Mouse (Mus musculus): ENCODE measurements at regions not wholly inside any gene's neighbourhood (a gene's known extent, or its start where the extent isn't known, plus 50 kb on each side); places are given as distances from the start of the nearest gene placed in this dataset.

DNA sequence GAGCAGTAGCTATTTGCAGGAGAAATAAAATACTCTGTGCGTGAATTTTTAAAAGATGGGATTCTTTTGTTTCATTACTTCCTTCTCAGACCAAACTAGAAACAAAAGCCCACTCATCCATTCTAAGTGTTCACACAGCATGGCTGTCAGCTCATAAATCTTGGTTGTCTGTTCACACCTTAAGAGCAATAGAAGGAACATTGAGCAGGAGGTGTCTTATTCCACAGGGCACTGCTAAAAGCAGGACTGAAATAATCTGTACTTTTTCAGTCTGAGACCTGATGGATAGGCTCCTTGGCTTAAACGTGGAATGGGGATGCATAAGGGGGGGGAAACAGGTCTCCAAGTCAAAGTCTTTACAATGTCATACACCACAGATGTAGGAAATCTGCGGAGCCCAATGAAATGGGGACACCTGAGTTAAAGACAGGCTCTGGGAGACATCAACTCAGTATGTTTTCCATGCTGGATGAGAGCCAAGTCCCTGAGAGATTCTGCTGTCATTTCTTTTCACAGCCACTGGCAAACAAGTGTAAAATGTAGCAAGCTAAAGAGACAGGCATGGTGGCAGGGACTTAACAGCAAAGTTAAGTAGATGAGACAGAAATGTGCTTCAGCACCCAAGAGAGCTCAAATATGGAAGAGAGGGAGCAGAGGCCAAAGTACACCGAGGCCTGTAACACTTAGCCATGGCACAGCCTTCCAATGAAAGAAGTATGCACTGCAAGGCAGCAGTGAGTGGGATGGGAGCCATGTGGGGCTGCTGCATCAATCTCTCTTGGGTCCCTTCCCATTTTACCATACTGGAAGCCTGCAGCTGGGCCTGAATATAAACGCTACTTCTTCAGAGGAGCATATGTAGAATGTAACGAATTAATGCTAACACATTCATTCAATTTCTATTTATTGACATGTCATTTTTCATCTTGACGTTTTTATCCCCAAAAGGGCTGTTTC lies 2492.0 kb upstream of the Gm7489 start:
- no peak for DNase-seq (ENCODE audit: low read depth)

DNA sequence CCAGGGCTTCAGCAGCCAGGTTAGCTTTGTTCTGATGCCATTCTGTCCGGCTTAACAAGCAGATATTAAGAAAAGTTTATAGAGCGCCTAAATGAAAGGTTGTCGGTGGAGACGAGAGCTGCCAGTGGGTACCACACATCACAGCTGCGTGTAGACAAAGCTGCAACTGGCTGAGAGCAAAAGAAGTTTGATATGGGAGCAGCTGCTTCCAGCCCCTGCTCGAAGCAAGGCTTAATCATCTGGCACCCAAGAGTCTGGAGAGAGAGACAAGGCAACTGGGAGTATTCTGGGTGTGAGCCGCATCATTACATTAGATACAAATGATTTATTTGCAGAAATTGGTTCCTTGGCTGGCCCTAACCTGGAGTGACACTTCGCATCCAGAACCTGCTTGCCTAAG lies 2488.7 kb upstream of the Gm7489 start:
- no peak for DNase-seq (ENCODE audit: low read depth)

DNA sequence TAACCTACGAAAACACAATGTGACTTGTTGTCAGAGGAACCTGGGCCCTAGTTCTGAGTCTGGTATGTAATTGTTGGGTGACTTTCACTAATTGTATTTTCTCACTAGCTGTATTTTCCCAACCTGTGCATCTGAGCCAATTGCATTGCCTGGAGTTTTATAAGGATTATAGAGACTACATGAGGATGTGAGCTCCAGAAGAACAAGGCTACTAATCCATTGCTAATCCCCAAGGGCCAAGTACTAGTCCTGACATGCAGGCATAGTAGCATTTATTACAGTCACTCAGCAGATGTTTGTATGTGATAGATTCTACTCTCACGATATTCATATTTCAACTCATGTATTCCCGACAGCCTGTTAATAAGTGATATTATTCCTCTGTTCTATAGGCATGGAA lies 2481.1 kb upstream of the Gm7489 start:
- DNase-seq (ENCODE audit: low read depth), result no peak

DNA sequence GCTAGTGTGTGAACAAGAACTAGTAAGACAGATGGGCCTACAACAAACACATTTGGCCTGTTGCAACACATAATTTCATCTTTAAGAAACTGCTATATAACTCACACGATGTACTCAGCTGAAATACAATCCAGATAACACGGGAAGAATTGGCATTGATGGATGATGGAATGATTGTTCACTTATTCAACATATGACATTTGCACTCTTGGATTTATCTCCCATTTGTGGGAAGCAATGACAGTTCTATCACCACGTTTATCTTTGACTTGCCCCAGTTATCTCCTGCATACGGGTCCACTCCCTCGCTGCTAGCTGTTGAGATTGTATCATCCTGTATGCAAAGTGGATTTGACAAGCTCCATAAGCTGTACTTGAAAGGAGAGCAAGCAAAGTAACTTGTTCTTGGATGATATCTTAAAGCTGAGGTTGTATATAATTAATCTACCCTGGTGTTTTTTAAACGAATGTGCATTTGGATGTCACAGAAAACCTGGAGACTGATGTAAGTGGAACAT lies 2474.9 kb upstream of the Gm7489 start:
- DNase-seq (ENCODE audit: low read depth), result no peak

DNA sequence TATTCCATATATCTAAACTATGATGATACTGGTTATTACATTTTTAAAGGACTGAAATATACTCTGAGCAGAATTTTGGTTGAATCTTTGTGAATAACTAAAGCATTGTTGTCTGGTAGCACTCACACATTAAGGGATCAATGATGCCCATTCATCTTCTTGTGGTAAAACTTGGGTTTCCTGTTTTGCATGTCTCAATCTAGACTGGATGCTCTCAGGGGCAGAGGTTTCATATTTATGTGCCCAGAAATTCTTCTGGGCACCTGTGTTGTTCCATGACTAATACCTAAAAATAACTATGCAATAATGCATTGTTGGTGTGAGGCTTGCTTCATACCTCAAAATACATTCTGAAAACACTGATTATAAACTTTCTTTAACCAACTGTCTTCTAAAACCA lies 2472.7 kb upstream of the Gm7489 start:
- DNase-seq (ENCODE audit: low read depth), result no peak

DNA sequence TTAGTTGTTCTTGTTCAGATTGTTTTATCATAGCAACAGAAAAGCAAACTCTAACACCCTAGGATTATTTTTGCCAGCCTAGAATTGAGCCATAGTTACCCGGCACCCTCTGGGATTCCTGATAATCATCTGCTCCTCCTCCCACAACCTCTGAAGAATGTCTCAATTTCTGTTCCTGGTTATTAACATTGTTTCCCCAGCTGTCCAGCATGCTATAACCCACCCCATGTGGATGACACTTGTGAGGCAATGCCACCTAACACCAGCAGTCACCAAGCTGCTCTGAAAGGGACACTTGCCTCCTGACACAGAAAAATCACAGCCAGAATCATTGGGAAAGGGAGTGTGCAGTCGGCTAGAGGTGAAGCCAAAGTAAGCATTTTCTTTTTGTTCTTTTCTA lies 2442.1 kb upstream of the Gm7489 start:
- DNase-seq (ENCODE audit: low read depth), result no peak

DNA sequence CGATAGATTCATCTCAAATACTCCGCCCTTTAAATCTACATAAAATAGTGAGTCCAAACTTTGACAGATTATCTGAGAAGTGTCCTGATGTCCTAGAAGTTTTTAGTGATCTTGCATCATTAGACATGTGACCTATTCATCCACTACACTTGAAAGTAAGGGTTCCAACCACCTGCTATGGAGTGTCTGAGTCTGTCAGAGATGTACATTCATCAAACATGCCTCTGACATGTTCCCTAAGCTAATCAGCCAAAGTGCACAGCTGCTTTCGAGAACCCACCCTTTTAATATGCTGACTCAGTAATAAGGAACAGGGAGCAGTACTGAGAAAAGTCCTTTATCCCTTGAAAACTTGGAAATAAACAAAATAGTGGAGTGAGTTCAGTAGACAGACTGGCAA lies 2414.8 kb upstream of the Gm7489 start:
- no peak for DNase-seq (ENCODE audit: low read depth)

DNA sequence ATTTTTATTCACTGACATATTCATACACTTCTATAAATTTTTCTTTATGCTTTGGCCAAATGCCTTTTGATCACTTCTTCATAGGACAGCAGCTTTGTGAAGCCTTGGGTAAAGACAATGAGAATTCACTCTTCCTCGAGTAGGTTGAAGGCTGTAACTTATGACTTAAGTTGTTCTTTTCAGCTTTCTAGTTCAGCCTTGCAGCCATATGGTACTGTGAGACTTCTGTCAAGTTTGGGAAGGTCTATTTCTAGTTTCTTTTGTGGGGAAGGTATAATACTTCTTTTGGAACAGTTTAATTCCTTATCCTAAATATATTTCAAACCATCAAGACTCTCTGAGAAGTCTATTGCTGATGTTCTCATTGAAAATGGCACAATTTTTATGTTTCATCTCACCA lies 2413.6 kb upstream of the Gm7489 start:
- no peak for DNase-seq (ENCODE audit: low read depth)

DNA sequence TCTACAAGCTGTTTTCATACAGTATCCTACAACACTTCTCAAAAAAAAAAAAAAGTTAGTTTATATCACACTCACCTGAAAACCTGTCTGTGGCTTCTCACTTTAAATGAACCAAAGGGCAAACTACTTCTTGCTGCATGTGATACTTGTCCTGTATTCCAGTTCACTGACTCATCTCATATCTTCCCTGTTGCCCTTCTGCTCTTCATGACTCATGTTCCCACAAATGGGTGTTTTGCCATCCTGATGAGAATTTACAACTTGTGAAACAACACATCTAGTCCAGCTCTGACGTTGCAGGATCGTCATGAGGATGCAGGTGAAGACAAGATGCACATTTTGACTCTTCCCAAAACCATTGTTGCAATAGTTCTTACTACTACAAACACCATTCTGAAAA lies 2412.7 kb upstream of the Gm7489 start:
- no peak for DNase-seq (ENCODE audit: low read depth)

DNA sequence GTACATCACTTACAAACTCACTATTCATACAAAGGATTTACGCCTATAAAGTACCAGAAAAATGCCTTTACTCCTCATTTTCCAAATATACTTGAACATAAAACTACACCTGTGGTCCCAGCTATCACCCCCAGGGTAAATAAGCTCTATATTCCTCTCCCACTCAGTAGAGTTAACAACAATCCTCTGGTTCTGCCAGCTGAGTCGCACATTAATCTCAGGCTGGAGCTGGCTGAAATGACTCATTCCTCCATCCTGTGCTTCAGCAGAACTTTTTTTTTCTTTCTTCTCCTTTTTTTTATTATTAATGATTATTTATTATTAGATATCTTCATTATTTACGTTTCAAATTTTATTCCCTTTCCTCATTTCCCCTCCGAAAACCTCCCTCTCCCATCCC lies 2402.8 kb upstream of the Gm7489 start:
- DNase-seq (ENCODE audit: low read depth), result no peak

DNA sequence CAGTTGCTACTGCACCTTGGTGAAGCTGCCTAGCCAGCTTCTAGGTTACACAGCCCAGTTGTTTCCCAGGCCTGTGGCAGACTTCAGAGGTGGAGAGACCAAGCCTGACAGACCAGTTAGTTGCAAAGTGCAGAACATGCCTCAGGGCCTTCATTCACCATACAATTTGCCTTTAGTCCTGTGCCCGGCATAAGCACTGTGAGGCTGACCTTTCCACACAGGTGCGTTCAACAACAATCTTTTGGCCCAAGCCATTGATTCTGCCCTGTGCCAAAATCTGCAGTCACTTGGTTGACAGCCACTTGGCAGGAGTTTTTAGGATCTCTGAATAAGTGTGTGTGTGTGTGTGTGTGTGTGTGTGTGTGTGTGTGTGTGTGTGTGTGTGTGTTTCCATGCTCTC lies 2400.5 kb upstream of the Gm7489 start:
- no peak for DNase-seq (ENCODE audit: low read depth)

DNA sequence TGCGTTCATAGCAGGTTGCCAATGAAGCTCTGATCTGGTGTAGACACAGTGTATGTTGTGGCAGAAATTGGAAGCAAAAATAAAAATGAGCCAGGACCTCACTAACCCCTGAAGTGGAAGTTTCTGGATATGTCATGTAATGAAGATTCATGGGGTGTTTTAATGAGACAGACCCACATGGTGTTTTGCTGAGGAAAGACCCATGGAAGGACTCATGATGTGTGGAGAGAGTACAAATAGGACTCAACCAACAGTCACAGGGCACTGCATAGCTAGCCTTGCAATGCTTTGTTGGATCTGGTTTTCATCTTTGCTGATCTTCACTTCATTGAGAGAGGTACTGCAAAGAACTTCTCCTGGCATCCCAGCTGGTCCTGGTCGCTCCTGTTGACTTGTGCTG lies 2399.2 kb upstream of the Gm7489 start:
- no peak for DNase-seq (ENCODE audit: low read depth)

DNA sequence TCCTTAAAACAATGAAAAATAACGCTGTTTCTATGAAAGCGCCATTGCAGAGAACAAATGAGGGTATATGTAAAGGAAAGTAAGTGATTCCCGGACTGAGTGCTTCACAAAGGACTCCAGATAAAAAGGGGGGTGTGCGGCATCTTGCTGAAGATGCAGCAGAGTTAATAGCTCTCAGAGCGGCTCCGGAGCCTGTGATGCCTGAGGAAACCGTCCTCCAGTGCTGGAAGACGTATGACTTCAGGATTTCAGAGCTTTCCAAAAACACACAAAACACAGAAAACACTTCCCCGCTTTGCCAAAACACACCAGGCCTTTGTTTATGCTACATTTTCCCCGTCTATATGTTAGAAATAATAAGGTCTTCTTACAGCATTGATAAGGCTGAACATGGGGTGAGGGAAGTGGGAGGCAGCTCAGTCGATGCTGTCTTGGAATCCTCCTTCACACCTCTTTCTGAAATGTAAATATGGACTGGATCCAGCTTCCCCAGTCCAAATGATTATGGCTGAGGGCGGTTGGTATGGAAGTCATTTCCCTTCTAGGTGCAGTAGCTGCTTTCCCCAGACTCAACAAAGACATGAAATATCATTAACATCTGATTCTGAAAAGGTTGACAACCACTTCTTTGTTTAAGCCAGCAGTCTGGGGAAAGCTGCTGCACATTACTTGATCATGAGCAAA lies 2382.5 kb upstream of the Gm7489 start:
- DNase-seq (ENCODE audit: low read depth), result no peak

DNA sequence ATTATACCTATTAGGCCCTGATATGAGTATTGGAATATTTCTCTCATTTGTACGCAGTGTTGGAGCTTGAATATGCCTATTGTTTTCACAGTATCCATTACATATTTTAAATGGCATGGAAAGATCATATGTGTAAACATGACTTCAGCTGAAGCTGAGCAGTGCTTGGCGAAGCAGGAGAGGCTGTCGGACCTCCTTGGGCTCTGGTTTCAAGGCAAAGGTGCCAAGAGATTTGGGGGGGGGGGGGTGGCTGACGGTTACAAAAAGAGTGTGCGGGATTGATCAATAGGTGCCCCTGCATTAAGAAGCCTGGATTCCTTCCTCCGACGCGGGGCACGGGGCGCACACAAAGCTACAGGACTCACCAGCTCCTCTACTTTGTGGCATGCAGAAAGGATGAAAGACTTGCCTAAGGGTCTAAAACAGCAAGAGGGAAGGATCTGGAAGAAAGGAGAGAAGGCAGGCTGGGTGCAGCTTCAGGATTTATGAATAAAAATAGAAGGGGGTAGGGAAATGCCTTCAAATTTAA lies 2381.9 kb upstream of the Gm7489 start:
- DNase-seq (ENCODE audit: low read depth), result no peak

DNA sequence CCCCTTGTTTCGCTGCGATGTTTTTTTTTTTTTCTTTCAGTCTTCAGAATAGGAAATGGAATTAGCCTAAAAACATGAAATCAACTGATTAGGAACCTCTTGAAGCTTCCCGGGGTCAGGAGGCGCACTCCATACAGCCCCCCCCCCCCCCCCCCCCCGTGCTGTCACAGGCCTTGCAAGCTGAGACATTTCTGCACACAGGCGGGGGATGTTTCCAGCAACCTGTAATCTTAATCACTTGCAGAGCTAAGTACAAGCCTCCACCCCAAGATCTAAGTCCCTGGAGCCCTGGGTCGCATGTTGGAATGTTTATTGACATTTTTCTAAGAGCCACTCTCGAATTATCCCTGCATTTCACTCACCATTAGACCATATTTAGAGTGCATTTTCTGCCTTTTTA lies 2381.4 kb upstream of the Gm7489 start:
- DNase-seq (ENCODE audit: low read depth), result no peak

DNA sequence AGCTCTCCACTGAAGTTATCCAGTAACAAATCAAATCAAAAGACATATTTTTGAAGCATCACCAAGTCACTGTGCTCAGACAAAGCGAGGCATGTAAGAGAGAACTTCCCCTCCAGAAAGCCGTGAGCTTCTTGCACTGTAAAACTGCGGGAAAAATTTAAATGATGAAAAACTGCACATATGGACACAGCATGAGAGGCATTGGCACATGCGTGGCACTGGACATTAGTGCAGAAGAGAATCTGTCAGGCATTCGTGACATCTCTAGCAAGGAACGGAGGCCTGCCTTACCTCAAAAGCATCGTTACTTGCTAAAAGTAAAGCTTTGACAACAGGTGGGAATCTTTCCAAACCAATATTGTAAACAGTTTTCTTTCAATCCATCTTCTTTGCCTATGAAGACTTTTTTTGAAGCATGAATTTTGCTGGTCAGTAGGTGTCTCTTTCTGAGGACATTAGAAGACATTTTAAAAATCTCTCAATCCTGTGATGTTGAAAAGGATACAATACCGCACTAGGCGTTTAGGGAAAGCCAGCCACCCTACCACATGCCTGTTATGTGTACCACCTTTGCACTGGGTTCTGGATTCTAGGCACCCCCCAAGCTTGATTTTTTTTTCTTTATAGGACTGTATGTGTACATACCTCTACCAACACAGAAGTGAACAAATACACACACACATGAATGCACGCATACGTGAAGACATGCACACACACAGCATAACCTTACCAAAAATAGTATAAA lies 2380.5 kb upstream of the Gm7489 start:
- no peak for DNase-seq (ENCODE audit: low read depth)

DNA sequence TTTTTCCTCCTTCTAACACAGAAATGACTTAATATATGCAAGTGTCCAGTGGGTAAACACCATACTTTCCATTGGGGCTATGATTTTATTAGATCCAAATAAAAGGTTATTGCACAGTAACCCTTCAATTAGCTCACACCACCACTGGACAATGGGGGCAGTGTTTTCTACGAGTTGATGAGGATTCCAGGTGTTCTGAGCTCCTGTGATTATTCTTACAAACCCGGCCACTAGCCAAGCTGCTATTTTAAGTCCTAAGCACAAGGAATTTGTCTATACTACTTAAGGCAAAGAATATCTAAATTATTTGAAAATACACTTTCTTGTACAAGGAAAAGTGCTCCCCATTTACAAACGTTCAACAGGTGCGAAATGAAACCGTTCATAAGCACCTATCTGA lies 2379.9 kb upstream of the Gm7489 start:
- no peak for DNase-seq (ENCODE audit: low read depth)

DNA sequence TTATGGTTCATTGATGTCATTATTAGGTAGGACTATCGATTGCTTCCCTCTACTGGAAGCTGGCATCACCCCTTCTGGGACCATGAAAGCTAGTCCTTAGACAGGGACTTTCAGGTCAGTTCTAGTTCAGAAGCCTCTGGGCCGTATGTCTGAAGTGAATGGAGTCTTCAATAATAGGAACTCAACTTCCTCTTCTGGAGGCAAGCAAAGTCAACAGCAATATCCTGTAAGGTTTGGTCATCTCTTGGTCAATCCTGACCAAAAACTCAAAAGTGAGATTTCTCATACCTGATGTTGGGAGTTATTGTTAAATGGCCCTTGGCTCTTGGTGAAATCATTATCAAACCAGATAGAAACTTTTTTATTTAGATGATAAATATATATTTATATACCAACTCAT lies 2377.6 kb upstream of the Gm7489 start:
- no peak for DNase-seq (ENCODE audit: low read depth)

DNA sequence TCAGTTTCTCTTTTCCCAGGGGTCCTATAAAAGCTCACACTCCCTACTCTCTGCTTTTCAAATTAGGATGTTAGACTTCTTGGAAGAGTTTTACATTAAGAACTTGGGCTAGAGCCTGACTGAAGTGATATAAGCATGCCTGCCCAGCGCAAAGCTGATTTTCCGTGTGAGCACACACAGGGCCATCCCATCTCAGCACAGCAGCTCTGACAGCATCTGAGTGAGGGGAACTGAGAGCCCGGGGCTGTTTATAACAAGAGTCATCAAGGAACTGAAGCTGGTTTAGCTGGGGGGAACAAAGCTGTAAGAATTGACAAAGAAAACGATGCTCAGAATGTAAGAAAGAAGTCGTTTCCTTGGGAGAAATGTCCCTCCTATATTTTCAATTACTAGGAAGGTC lies 2373.4 kb upstream of the Gm7489 start:
- DNase-seq (ENCODE audit: low read depth), result no peak

DNA sequence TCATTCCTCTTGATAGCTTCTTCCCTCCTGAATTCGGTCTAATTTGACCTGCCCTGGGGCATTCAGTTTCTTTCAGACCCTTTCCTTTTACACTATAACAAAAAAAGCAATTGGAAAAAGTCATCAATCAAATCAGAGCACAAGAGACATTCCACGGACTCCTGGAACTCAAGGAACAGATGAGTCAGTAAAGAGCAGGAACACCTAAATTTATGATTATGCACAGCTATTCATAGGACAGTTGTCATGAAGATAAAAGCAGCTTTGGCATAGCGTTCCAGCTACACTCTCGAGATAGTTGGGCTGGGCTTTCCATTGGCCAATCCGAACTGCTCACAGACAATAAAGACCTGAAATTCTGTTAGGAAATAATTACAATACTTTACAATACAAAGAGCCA lies 2348.4 kb upstream of the Gm7489 start:
- DNase-seq (ENCODE audit: low read depth), result no peak

DNA sequence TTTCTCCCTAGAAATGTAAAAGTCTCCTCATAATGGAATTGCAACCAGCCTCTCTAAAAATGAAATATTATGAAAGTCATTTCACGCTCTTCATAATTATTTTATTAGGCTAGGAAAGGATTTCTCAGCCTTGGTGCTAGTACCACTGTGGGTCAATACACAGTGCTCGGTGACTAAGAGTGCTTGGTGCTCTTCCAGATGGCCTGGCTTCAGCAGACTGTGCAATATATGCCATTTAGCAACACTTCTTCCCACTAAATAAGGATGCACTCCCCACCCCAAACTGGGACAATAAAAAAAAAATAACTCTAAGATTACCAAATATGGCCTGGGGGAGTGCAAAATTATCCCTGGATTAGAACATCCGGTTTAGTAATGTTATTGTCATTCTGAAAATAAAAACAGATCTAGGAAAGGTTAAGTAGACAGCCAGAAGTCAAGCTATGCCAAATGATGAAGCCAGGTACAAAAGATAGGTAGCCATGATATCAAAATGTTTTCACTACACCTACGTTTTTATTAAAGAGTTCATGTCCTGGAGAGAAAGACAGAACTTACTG lies 2333.4 kb upstream of the Gm7489 start:
- no peak for DNase-seq (ENCODE audit: low read depth)

DNA sequence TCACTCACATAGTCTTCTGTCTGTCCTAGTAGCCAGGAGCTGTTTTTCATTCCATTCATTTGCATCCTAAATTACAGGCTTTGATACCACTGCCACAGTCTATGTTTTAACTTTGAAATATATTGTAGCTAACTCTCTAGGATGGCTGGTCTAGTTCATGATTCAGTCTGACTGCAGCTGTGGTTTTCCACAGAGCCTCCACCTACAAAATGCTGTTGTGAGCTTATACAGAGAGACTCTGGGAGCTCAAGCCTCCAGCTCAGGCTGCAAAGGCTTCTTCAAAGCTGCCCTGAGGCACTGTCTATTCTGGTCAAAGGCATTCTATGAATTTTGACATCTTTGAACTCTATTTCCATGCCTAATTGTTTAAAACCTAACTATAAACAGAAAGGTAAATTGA lies 2326.5 kb upstream of the Gm7489 start:
- no peak for DNase-seq (ENCODE audit: low read depth)

Measured in naive thymus-derived CD4-positive, alpha-beta T cell, adult 2 months (primary cell).